Mouse (Mus musculus): ENCODE measurements at regions not wholly inside any gene's neighbourhood (a gene's known extent, or its start where the extent isn't known, plus 50 kb on each side); places are given as distances from the start of the nearest gene placed in this dataset.

DNA sequence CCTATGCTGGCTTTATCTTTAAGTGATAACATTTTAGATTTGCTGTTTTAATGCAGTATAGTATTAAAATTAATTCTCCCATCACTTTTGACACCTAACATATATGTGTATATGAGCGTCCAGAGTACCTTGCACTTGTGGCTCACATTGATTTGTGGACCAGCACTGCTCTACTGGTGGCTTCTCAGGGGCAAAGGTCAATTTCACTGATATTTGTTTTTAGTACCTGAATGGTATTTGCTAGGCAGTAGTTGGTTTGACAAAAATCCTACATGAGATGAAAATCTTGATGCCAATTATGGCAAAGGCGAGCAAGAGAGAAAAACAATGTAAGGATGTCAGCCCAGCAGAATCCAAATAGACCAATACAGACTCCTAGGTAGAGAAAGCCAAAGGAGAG, 177.3 kb upstream of the Pum3 start:
- TF ChIP-seq GATA1 (IDR thresholded peaks at IDR 0.05; ENCODE audit: borderline replicate concordance, low read length) (no peak), FLI1 (IDR thresholded peaks at IDR 0.05; ENCODE audit: low read length) (no peak)

Measured in megakaryocyte, embryonic 14.5 days (primary cell).